Mouse (Mus musculus): ENCODE data around the gene Plscr5. TPM values are rescaled to one million over a fixed set of nuclear protein-coding genes. Genes with fewer than 3 reads are reported as not detected.
"Not testable (repeated sequence)": the region's sequence is repeated elsewhere in the genome, so short reads cannot be mapped to it uniquely, and the experiment has no call there.

Plscr5 gene
- polyA plus RNA-seq (2016; fragmentation: Nextera tagmentation; extraction: Ambion mirVana): not detected in 2 replicates

GRCm38 (mm10) chr9:92192636-92193035 is at the start of gene Plscr5:
Gene Plscr5, plus strand, starts transcription at chr9:92192936.
- WGBS: 80% methylated on average over 9 of the region's 9 CpGs
- H3K9me3 ChIP-seq (replicated peaks): not testable (repeated sequence)

GRCm38 (mm10) chr9:92147555-92148248 is 45.0 kb upstream of the Plscr5 start:
- H3K36me3 ChIP-seq: no peaks in the 10 kb centered on the region
- H3K27me3 ChIP-seq (ENCODE audit: low read depth, poor library complexity, severe bottlenecking): no peaks in the 10 kb centered on the region
- no peaks in the 10 kb centered on the region for H3K9me3 ChIP-seq (replicated peaks)
- H3K4me3 ChIP-seq: no peak overlapping the region
- H3K4me1 ChIP-seq: no peaks in the 10 kb centered on the region
- no peak for DNase-seq (ENCODE audit: low spot score)
- WGBS: 27% methylated on average over 7 of the region's 7 CpGs
- no peak overlapping the region for H3K27ac ChIP-seq

More at GRCm38 (mm10) chr9:92192636-92193035, at the start of gene Plscr5:
- H3K27me3 ChIP-seq (ENCODE audit: low read depth, poor library complexity, severe bottlenecking); DNase-seq (ENCODE audit: low spot score); H3K4me1 ChIP-seq; H3K36me3 ChIP-seq; H3K27ac ChIP-seq; H3K4me3 ChIP-seq: not testable (repeated sequence)

- Histone ChIP-seq H3K27ac (no peak overlapping the region), H3K4me1 (no peaks in the 10 kb centered on the region), H3K9me3 (replicated peaks) (no peaks in the 10 kb centered on the region), H3K27me3 (ENCODE audit: low read depth, poor library complexity, severe bottlenecking) (no peaks in the 10 kb centered on the region), H3K4me3 (no peak overlapping the region), H3K36me3 (no peaks in the 10 kb centered on the region)
- 85% methylated on average over 4 of the region's 4 CpGs for WGBS
- DNase-seq (ENCODE audit: low spot score): no peak
Measured at GRCm38 (mm10) chr9:92162213-92162612, 30.5 kb upstream of the Plscr5 start.

GRCm38 (mm10) chr9:92173318-92173985 is 19.3 kb upstream of the Plscr5 start:
- Histone ChIP-seq H3K27me3 (ENCODE audit: low read depth, poor library complexity, severe bottlenecking) (no peaks in the 10 kb centered on the region), H3K4me3 (no peak overlapping the region), H3K9me3 (replicated peaks) (no peaks in the 10 kb centered on the region), H3K4me1 (no peaks in the 10 kb centered on the region), H3K36me3 (no peaks in the 10 kb centered on the region), H3K27ac (no peak overlapping the region)
- DNase-seq (ENCODE audit: low spot score): no peak
- WGBS: 89% methylated on average over 3 of the region's 3 CpGs

- H3K9me3 ChIP-seq (replicated peaks): no peaks in the 10 kb centered on the region
- DNase-seq (ENCODE audit: low spot score): no peak
- no peaks in the 10 kb centered on the region for H3K4me1 ChIP-seq
- no peaks in the 10 kb centered on the region for H3K36me3 ChIP-seq
- H3K27me3 ChIP-seq (ENCODE audit: low read depth, poor library complexity, severe bottlenecking): no peaks in the 10 kb centered on the region
- H3K4me3 ChIP-seq: no peak overlapping the region
- WGBS: 70% methylated on average over 15 of the region's 15 CpGs
- no peak overlapping the region for H3K27ac ChIP-seq
Measured at GRCm38 (mm10) chr9:92174176-92175075, 18.3 kb upstream of the Plscr5 start.

- Histone ChIP-seq H3K36me3 (no peaks in the 10 kb centered on the region), H3K9me3 (replicated peaks) (no peaks in the 10 kb centered on the region), H3K4me3 (no peak overlapping the region), H3K27me3 (ENCODE audit: low read depth, poor library complexity, severe bottlenecking) (no peaks in the 10 kb centered on the region), H3K4me1 (no peaks in the 10 kb centered on the region), H3K27ac (no peak overlapping the region)
- WGBS: 87% methylated on average over 2 of the region's 2 CpGs
- no peak for DNase-seq (ENCODE audit: low spot score)
Measured at GRCm38 (mm10) chr9:92178861-92179469, 13.8 kb upstream of the Plscr5 start.

- 78% methylated on average over 2 of the region's 2 CpGs for WGBS
- DNase-seq (ENCODE audit: low spot score): no peak
- H3K27ac ChIP-seq: no peak overlapping the region
- no peaks in the 10 kb centered on the region for H3K36me3 ChIP-seq
- no peak overlapping the region for H3K4me3 ChIP-seq
- H3K9me3 ChIP-seq (replicated peaks): no peaks in the 10 kb centered on the region
- no peaks in the 10 kb centered on the region for H3K4me1 ChIP-seq
- H3K27me3 ChIP-seq (ENCODE audit: low read depth, poor library complexity, severe bottlenecking): no peaks in the 10 kb centered on the region
Measured at GRCm38 (mm10) chr9:92191295-92191694, 1.4 kb upstream of the Plscr5 start.

GRCm38 (mm10) chr9:92198408-92198807 is 5.7 kb downstream of the Plscr5 start:
- DNase-seq (ENCODE audit: low spot score): no peak
- no peaks in the 10 kb centered on the region for H3K9me3 ChIP-seq (replicated peaks)
- no peak overlapping the region for H3K4me3 ChIP-seq
- H3K27ac ChIP-seq: no peak overlapping the region
- no peaks in the 10 kb centered on the region for H3K4me1 ChIP-seq
- H3K27me3 ChIP-seq (ENCODE audit: low read depth, poor library complexity, severe bottlenecking): no peaks in the 10 kb centered on the region
- no peaks in the 10 kb centered on the region for H3K36me3 ChIP-seq
- 76% methylated on average over 3 of the region's 3 CpGs for WGBS

- Histone ChIP-seq H3K4me1 (no peaks in the 10 kb centered on the region), H3K36me3 (no peaks in the 10 kb centered on the region), H3K4me3 (no peak overlapping the region), H3K27me3 (ENCODE audit: low read depth, poor library complexity, severe bottlenecking) (no peaks in the 10 kb centered on the region), H3K27ac (no peak overlapping the region), H3K9me3 (replicated peaks) (no peaks in the 10 kb centered on the region)
- DNase-seq (ENCODE audit: low spot score): no peak
- WGBS: 88% methylated on average over 5 of the region's 5 CpGs
Measured at GRCm38 (mm10) chr9:92199564-92199963, 6.8 kb downstream of the Plscr5 start.

- Histone ChIP-seq H3K4me3 (no peak overlapping the region), H3K27me3 (ENCODE audit: low read depth, poor library complexity, severe bottlenecking) (no peaks in the 10 kb centered on the region), H3K4me1 (no peaks in the 10 kb centered on the region), H3K27ac (no peak overlapping the region), H3K9me3 (replicated peaks) (no peaks in the 10 kb centered on the region), H3K36me3 (no peaks in the 10 kb centered on the region)
- DNase-seq (ENCODE audit: low spot score): no peak
- 66% methylated on average over 2 of the region's 2 CpGs for WGBS
Measured at GRCm38 (mm10) chr9:92204397-92204796, 11.7 kb downstream of the Plscr5 start.

- Histone ChIP-seq H3K9me3 (replicated peaks) (no peaks in the 10 kb centered on the region), H3K27ac (no peak overlapping the region), H3K4me1 (no peaks in the 10 kb centered on the region), H3K4me3 (no peak overlapping the region), H3K36me3 (no peaks in the 10 kb centered on the region), H3K27me3 (ENCODE audit: low read depth, poor library complexity, severe bottlenecking) (no peaks in the 10 kb centered on the region)
- WGBS: 59% methylated on average over 4 of the region's 4 CpGs
- DNase-seq (ENCODE audit: low spot score): no peak
Measured at GRCm38 (mm10) chr9:92207307-92207706, 14.6 kb downstream of the Plscr5 start.

GRCm38 (mm10) chr9:92207757-92208156 is 15.0 kb downstream of the Plscr5 start:
- DNase-seq (ENCODE audit: low spot score): no peak
- 90% methylated on average over 8 of the region's 8 CpGs for WGBS
- no peak overlapping the region for H3K27ac ChIP-seq
- H3K36me3 ChIP-seq: no peaks in the 10 kb centered on the region
- H3K4me3 ChIP-seq: no peak overlapping the region
- no peaks in the 10 kb centered on the region for H3K27me3 ChIP-seq (ENCODE audit: low read depth, poor library complexity, severe bottlenecking)
- no peaks in the 10 kb centered on the region for H3K4me1 ChIP-seq
- H3K9me3 ChIP-seq (replicated peaks): no peaks in the 10 kb centered on the region

Measured in limb, embryonic 10.5 days (tissue).